Mouse (Mus musculus) MN1 (cell line): ENCODE results near the gene Atcay.
"Not testable (repeated sequence)": the region's sequence is repeated elsewhere in the genome, so short reads cannot be mapped to it uniquely, and the experiment has no call there.

Source experiments
- DNase-seq: peaks from one replicate; pipeline ENCODE4 v3.0.0-alpha.2; 2016; ENCODE audit warnings: low spot score

The Atcay gene

GRCm38 (mm10) chr10:81242021-81242420 is 11.4 kb upstream of the Atcay start:
- DNase-seq: no peak

GRCm38 (mm10) chr10:81240876-81241275 is 10.2 kb upstream of the Atcay start:
- DNase-seq: peak; percentile 27

GRCm38 (mm10) chr10:81238618-81239017 is 8.0 kb upstream of the Atcay start:
- DNase-seq: no peak

GRCm38 (mm10) chr10:81236471-81237268 is 6.0 kb upstream of the Atcay start:
- no peak for DNase-seq

- peak; percentile 61 for DNase-seq
Measured at GRCm38 (mm10) chr10:81234206-81234605, 3.6 kb upstream of the Atcay start.

GRCm38 (mm10) chr10:81233226-81233585 is 2.6 kb upstream of the Atcay start:
- no peak for DNase-seq

GRCm38 (mm10) chr10:81232580-81233225 is 2.1 kb upstream of the Atcay start, which contains the start of gene Zfr2:
Gene Zfr2 (plus strand): TSS chr10:81233155.
- DNase-seq: peak; percentile 96

- no peak for DNase-seq
Measured at GRCm38 (mm10) chr10:81231436-81231835, 803 bp upstream of the Atcay start.

GRCm38 (mm10) chr10:81229735-81230437 is 747 bp downstream of the Atcay start:
- DNase-seq: peak; percentile 50

GRCm38 (mm10) chr10:81223731-81224130 is 6.9 kb downstream of the Atcay start:
- not testable (repeated sequence) for DNase-seq

GRCm38 (mm10) chr10:81221402-81222015 is 9.1 kb downstream of the Atcay start:
- DNase-seq: no peak

- DNase-seq: peak; percentile 58
Measured at GRCm38 (mm10) chr10:81217964-81218363, 12.7 kb downstream of the Atcay start.

- DNase-seq: not testable (repeated sequence)
Measured at GRCm38 (mm10) chr10:81217267-81217666, 13.4 kb downstream of the Atcay start.

- DNase-seq: no peak
Measured at GRCm38 (mm10) chr10:81216810-81217209, 13.8 kb downstream of the Atcay start.

- no peak for DNase-seq
Measured at GRCm38 (mm10) chr10:81216260-81216659, 14.4 kb downstream of the Atcay start.

GRCm38 (mm10) chr10:81210154-81210553 is 20.5 kb downstream of the Atcay start:
- DNase-seq: no peak

GRCm38 (mm10) chr10:81204137-81204536 is 26.5 kb downstream of the Atcay start:
- DNase-seq: no peak

- DNase-seq: no peak
Measured at GRCm38 (mm10) chr10:81202978-81203720, 27.5 kb downstream of the Atcay start.

- DNase-seq: peak; percentile 31
Measured at GRCm38 (mm10) chr10:81201807-81202758, 28.6 kb downstream of the Atcay start, which contains the start of gene Nmrk2. Gene Nmrk2 (minus strand): TSS chr10:81202051.

GRCm38 (mm10) chr10:81200605-81201287 is 29.9 kb downstream of the Atcay start:
- no peak for DNase-seq
